Mouse (Mus musculus): Measurements from ENCODE around the gene Bcar3.

Bcar3 gene

GRCm38 (mm10) chr3:122566112-122566511 lies 272.2 kb downstream of the Bcar3 start:
- DNase-seq (ENCODE audit: low spot score in 2 of 2): no peak

- DNase-seq (ENCODE audit: low spot score in 2 of 2): no peak
Measured at GRCm38 (mm10) chr3:122566549-122566948, 272.6 kb downstream of the Bcar3 start.

- peak; percentile 62 to 74 for DNase-seq (ENCODE audit: low spot score in 2 of 2)
Measured at GRCm38 (mm10) chr3:122573426-122574286, 279.7 kb downstream of the Bcar3 start.

GRCm38 (mm10) chr3:122574921-122575320 lies 281.0 kb downstream of the Bcar3 start:
- no peak for DNase-seq (ENCODE audit: low spot score in 2 of 2)

- no peak for DNase-seq (ENCODE audit: low spot score in 2 of 2)
Measured at GRCm38 (mm10) chr3:122577360-122577759, 283.4 kb downstream of the Bcar3 start.

All from right cerebral cortex, adult 2 months (tissue).